Mouse (Mus musculus) midbrain, embryonic 11.5 days (tissue): ENCODE results near the gene Mrpl37. TPM values are rescaled to one million over a fixed set of nuclear protein-coding genes. Genes with fewer than 3 reads are reported as not detected.
A peak's percentile ranks its signal among the peaks of the same experiment; 100 is the strongest.

Experiments used
- ATAC-seq: fragments of 200-750 bp; cut with Nextera tagmentation; 2 replicates; pipeline ENCODE4 v1.8.0; 2017; ENCODE audit warnings: moderate TSS enrichment, moderate library complexity; ENCODE audit not compliant: low FRiP score
- DNase-seq: peaks from one replicate; pipeline ENCODE4 v3.0.0; 2015; ENCODE audit warnings: low spot score; ENCODE audit errors: missing footprints
- H3K27ac ChIP-seq: fragments of 300-500 bp; sonication (generic); 2 replicates; pipeline ENCODE4 v1.5.1; 2014; ENCODE audit warnings: low read depth, low read length
- H3K27me3 ChIP-seq: fragments of 300-500 bp; sonication (generic); 2 replicates; pipeline ENCODE4 v1.6.1; 2014; ENCODE audit warnings: mild to moderate bottlenecking, low read length, moderate library complexity, mixed read lengths; ENCODE audit not compliant: control insufficient read depth, insufficient read depth
- H3K36me3 ChIP-seq: fragments of 300-500 bp; sonication (generic); 2 replicates; pipeline ENCODE4 v1.6.1; 2014; ENCODE audit warnings: mild to moderate bottlenecking, low read length, moderate library complexity, mixed read lengths; ENCODE audit not compliant: control insufficient read depth, insufficient read depth
- H3K4me1 ChIP-seq: fragments of 300-500 bp; sonication (generic); 2 replicates; pipeline ENCODE4 v1.6.1; 2014; ENCODE audit warnings: low read length; ENCODE audit not compliant: control insufficient read depth, insufficient read depth
- H3K4me2 ChIP-seq: fragments of 300-500 bp; sonication (generic); 2 replicates; pipeline ENCODE4 v1.6.1; 2014; ENCODE audit warnings: mild to moderate bottlenecking, moderate library complexity
- H3K4me3 ChIP-seq: fragments of 300-500 bp; sonication (generic); 2 replicates; pipeline ENCODE4 v1.5.1; 2014; ENCODE audit warnings: low read depth, low read length
- H3K9ac ChIP-seq: fragments of 300-500 bp; sonication (generic); 2 replicates; pipeline ENCODE4 v1.6.1; 2014; ENCODE audit warnings: low read length
- H3K9me3 ChIP-seq: fragments of 300-500 bp; sonication (generic); 2 replicates; pipeline ENCODE4 v1.6.1; 2016; ENCODE audit warnings: low read length; ENCODE audit not compliant: control insufficient read depth
- WGBS: fragments of 180-500 bp; shearing (Covaris S2); extraction: QIAGEN DNeasy Blood & Tissue Kit; methylation state at CpG from one replicate; pipeline ENCODE4 v1.1.7; 2014; 5-methylcytosine and 5-hydroxymethylcytosine counted together
- polyA plus RNA-seq: library from polyadenylated mRNA; unstranded; fragments of >200 nt; fragmentation: Nextera tagmentation; extraction: Ambion mirVana; gene quantifications from 2 replicates; pipeline ENCODE4 v1.2.1, GENCODE M21; 2014

The Mrpl37 gene
- polyA plus RNA-seq, 1 experiment from 2014 or later = 112 TPM

DNA sequence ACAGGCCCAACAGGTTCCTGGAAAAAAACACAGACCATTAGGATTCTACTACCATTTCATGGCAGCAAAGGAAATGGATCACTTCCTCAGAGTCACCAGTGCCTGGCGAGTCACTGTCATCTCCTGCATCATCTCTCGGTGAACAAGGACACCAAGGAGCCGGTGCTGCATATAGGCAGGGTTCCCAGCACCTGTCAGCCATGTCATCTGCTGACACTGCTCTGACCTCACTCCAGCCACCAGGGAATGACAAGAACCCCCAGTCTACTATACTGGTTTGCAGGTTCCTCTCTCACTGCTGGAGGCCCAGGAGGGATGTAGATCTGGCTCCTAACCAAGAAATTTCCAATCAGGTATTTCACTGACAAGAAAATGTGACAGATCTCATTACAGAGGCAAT is 10.6 kb downstream of the Mrpl37 start:
- no peaks in the 10 kb centered on the region for H3K9me3 ChIP-seq
- 93% methylated on average over 3 of the region's 3 CpGs for WGBS
- DNase-seq (no peak), ATAC-seq (no peak)
- no peak overlapping the region for H3K4me3 ChIP-seq
- H3K9ac ChIP-seq = no peak overlapping the region
- peaks cover 1% of the 10 kb centered on the region; the same call in 1 of the 2 replicates for H3K4me1 ChIP-seq
- H3K27ac ChIP-seq = no peak overlapping the region
- H3K36me3 ChIP-seq = peaks cover 13% of the 10 kb centered on the region
- H3K4me2 ChIP-seq = no peak overlapping the region
- no peaks in the 10 kb centered on the region for H3K27me3 ChIP-seq

DNA sequence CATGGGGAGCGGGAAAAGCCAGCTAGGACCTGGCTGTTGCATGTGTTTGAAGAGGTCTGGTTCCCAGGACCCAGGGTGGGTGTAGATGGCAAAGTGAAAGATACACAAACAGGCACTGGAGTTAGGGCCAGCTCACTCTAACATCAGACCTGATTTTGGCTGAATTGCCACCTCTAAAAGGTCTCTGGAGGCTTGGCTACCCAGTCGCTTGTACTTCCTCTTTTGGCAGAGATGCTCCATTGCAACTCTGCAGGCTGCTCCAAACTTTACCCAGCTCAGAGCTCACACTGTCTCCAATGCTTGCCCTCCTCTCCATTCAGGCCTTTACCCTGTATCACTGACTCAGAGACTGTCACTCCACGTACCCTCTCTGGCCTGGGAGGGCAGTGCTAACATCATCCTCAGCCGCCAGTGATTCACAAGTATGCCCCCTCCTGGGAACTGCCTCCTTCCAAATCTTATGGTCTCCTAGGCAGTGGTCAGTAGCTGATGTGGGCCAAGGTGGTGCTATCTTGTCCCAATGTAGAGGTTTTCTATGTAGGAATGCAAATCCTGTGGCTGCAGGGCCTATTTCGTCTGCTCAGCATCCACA is 13.6 kb downstream of the Mrpl37 start:
- 52% methylated on average over 5 of the region's 5 CpGs for WGBS
- ATAC-seq (no peak), DNase-seq (no peak)
- no peaks in the 10 kb centered on the region for H3K27me3 ChIP-seq
- no peak overlapping the region for H3K9ac ChIP-seq
- peaks cover 3% of the 10 kb centered on the region; the same call in 1 of the 2 replicates for H3K4me1 ChIP-seq
- peaks cover 9% of the 10 kb centered on the region for H3K36me3 ChIP-seq
- no peaks in the 10 kb centered on the region for H3K9me3 ChIP-seq
- no peak overlapping the region for H3K4me3 ChIP-seq
- H3K4me2 ChIP-seq = no peak overlapping the region
- H3K27ac ChIP-seq = no peak overlapping the region

DNA sequence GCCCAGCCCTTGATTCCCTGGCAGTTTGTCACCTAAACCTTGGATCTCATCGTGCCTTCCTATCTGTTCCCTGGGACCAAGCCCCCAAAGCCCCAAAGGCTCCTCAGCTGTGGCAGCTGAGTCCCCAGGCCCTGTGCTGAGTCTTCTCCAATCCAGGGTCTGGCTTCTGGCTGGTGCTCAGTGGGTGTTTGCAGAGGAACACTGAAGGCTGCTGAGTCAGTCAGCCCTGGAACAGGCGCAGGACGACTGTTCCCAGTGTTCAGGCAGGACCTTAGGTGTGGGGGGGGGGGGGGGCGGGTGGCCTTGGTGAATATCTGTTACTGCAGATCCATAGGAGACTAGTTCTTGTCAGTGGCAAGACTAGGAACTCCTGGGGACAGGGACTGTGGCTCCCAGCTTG is 14.8 kb downstream of the Mrpl37 start:
- no peak for ATAC-seq
- WGBS = 47% methylated on average over 4 of the region's 4 CpGs
- H3K4me2 ChIP-seq = no peak overlapping the region

DNA sequence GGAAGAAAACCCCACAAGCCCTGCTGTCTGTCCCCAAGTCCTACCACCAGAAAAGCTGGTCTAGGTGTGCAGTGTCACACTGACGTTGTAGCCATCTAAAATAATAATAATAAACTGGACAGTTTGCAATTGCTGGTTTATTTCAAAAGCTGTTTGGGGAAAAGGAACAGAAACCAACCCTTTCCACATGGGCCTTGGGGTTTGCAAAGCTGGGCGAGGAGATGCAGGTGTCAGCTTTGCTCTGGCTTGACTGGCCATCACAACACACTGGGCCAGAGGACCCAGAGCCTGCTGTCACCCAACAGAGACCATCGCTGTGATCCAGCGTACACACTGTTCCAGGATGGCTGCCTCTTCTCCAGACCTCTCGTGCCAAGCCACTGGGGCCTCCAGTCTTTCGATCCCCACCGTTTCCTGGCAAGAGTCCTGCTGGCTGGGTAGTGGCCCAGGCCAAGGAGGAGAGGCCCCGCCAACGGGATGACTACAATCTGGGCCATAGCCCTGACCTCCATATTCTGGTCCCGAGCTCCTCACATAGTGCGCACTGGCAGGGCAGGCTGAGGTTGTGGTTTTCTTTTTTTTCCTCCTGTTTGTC is 18.0 kb downstream of the Mrpl37 start:
- DNase-seq (no peak), ATAC-seq (no peak)
- no peak overlapping the region for H3K4me2 ChIP-seq
- H3K27ac ChIP-seq = no peak overlapping the region
- 90% methylated on average over 11 of the region's 11 CpGs for WGBS
- H3K4me1 ChIP-seq = peaks cover 3% of the 10 kb centered on the region; the same call in 1 of the 2 replicates
- no peaks in the 10 kb centered on the region for H3K27me3 ChIP-seq
- H3K36me3 ChIP-seq = peaks cover 32% of the 10 kb centered on the region
- H3K9ac ChIP-seq = no peak overlapping the region
- no peaks in the 10 kb centered on the region for H3K9me3 ChIP-seq
- H3K4me3 ChIP-seq = no peak overlapping the region

More for the DNA sequence above, 14.8 kb downstream of the Mrpl37 start:
- Histone ChIP-seq H3K36me3 (peaks cover 15% of the 10 kb centered on the region), H3K4me3 (no peak overlapping the region), H3K9me3 (no peaks in the 10 kb centered on the region), H3K27ac (no peak overlapping the region), H3K27me3 (no peaks in the 10 kb centered on the region), H3K9ac (no peak overlapping the region), H3K4me1 (peaks cover 3% of the 10 kb centered on the region; the same call in 1 of the 2 replicates)
- DNase-seq = no peak

DNA sequence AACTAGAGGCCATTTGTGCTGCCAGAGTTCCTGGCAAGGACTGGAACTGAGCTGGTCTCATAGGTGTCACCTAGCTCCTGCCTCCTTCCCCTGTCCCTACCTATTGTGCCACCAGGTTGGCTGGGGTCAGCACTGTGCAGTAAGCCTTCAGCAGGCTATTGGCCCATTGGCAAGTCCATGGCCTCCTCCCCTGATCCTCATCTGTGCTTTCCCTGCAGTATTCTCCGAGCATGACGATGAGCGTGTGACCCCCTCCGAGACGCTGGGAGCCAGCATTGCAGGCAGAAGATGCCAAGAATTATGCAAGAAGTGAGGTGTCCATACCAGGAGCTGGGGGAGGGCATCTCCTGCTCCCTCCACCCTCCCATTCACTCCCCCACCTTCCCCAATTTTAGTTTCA is 18.9 kb downstream of the Mrpl37 start:
- H3K9me3 ChIP-seq = no peaks in the 10 kb centered on the region
- 84% methylated on average over 5 of the region's 5 CpGs for WGBS
- no peak overlapping the region for H3K4me3 ChIP-seq
- peaks cover 35% of the 10 kb centered on the region for H3K36me3 ChIP-seq
- H3K4me1 ChIP-seq = peaks cover 3% of the 10 kb centered on the region; the same call in 1 of the 2 replicates
- H3K4me2 ChIP-seq = no peak overlapping the region
- ATAC-seq (no peak), DNase-seq (no peak)
- H3K27me3 ChIP-seq = no peaks in the 10 kb centered on the region
- no peak overlapping the region for H3K9ac ChIP-seq
- H3K27ac ChIP-seq = no peak overlapping the region

DNA sequence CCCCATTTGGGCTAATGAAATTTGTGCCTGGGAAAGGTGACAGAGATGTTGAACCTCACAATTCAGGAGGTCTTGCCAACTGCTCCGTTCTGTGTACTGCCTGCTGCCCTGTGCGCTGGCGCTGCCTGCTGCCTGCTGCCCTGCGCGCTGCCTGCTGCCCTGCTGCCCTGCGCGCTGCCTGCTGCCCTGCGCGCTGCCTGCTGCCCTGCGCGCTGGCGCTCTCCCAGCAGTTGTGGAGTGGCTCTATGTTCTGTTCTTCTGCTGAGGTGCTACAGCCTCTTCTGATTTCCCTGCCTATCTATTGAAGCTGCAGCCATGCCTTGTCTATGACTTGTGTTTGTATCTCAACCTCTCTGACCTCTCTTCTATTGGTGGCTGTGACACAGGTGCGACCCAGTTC is 21.5 kb downstream of the Mrpl37 start:
- ATAC-seq (no peak), DNase-seq (no peak)
- 96% methylated on average over 13 of the region's 13 CpGs for WGBS
- Histone ChIP-seq H3K36me3 (peaks cover 43% of the 10 kb centered on the region), H3K4me3 (no peak overlapping the region), H3K27ac (no peak overlapping the region), H3K9me3 (no peaks in the 10 kb centered on the region), H3K27me3 (no peaks in the 10 kb centered on the region), H3K4me1 (no peaks in the 10 kb centered on the region), H3K4me2 (no peak overlapping the region), H3K9ac (no peak overlapping the region)

DNA sequence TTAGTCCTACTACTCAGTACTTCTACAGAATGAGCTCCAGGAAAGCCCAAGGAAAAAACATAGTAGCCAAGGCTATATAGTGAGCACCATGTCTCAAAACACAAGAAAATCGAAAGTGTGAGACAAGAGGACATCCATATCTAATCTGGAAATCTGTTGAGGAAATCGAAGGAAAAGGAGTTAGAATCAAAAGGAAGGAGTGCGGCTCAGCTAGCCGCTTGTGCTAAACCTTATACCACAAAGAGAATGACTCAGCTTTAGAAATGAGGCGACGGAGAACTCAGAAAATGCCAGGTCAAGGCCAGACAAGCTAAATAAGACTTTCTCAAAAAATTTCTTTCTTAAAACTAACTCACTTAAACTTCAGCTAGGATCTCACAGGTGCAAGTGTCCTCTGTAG is 24.4 kb downstream of the Mrpl37 start:
- no peaks in the 10 kb centered on the region for H3K27me3 ChIP-seq
- H3K4me2 ChIP-seq = no peak overlapping the region
- no peak overlapping the region for H3K4me3 ChIP-seq
- H3K9me3 ChIP-seq = no peaks in the 10 kb centered on the region
- WGBS = 95% methylated on average over 6 of the region's 6 CpGs
- peaks cover 37% of the 10 kb centered on the region for H3K36me3 ChIP-seq
- no peak for DNase-seq
- no peak for ATAC-seq
- H3K27ac ChIP-seq = no peak overlapping the region
- no peak overlapping the region for H3K9ac ChIP-seq
- peaks cover 8% of the 10 kb centered on the region for H3K4me1 ChIP-seq

DNA sequence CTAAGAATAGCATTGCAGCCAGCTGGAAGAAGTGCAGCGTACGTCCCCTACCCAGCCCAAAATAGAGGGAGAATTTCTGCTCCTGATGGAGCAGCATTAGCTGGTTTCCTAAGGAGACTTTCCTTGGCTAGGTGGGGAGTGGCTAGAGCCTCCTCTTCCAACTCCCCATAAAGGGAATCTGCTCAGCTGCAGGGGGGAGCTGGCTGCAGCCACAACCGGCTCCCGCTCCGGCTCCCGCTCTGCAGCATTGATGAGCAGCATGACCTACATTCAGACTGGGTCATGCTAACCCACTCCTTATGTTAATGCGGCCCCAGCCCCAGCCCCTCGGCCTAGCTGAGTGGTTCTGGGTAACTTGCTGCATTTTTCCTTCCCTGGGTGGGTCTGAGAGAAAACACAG is 27.4 kb downstream of the Mrpl37 start:
- Histone ChIP-seq H3K4me2 (no peak overlapping the region), H3K4me1 (peaks cover 8% of the 10 kb centered on the region), H3K9ac (no peak overlapping the region), H3K9me3 (no peaks in the 10 kb centered on the region), H3K36me3 (peaks cover 18% of the 10 kb centered on the region; the same call in 1 of the 2 replicates), H3K4me3 (no peak overlapping the region), H3K27ac (no peak overlapping the region; the same call in 1 of the 2 replicates), H3K27me3 (no peaks in the 10 kb centered on the region)
- ATAC-seq = peak; percentile 57; the same call in 1 of the 2 replicates
- no peak for DNase-seq
- WGBS = 61% methylated on average over 8 of the region's 8 CpGs

DNA sequence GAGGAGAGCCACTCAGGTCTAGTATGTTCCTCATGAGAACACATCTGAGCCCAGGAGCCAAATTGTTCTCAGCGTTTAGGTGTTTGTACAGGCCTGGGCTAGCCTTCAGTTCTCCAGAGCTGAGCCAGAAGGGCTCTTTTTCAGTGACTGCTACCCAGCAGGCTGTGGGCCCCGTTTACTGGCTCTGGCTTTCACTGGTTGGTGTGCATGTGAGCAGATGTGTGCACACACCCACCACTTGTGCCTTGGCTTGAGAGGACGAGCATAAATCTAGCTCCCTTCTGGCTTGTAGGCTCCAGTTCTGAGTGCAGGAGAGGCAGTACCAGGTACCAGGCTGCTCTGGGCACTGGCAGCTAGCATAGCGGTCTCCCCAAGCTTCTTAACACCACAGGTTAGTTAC is 28.4 kb downstream of the Mrpl37 start:
- H3K36me3 ChIP-seq = peaks cover 16% of the 10 kb centered on the region; the same call in 1 of the 2 replicates
- 81% methylated on average over 4 of the region's 4 CpGs for WGBS
- H3K9ac ChIP-seq = no peak overlapping the region
- peaks cover 8% of the 10 kb centered on the region for H3K4me1 ChIP-seq
- DNase-seq (no peak), ATAC-seq (no peak)
- H3K27me3 ChIP-seq = no peaks in the 10 kb centered on the region
- H3K4me3 ChIP-seq = no peak overlapping the region
- H3K4me2 ChIP-seq = no peak overlapping the region
- no peaks in the 10 kb centered on the region for H3K9me3 ChIP-seq
- no peak overlapping the region for H3K27ac ChIP-seq
